Mouse (Mus musculus) skeletal muscle tissue, adult 2 months (tissue): Measurements from ENCODE around the gene Mef2c.

Experiments used
- DNase-seq: peaks from one replicate; pipeline ENCODE4 v3.0.0-alpha.2; 2012; ENCODE audit warnings: low read depth, low spot score

Mef2c gene

GRCm38 (mm10) chr13:83607883-83608581 lies 104.2 kb downstream of the Mef2c start:
- DNase-seq: peak; percentile 48

DNA sequence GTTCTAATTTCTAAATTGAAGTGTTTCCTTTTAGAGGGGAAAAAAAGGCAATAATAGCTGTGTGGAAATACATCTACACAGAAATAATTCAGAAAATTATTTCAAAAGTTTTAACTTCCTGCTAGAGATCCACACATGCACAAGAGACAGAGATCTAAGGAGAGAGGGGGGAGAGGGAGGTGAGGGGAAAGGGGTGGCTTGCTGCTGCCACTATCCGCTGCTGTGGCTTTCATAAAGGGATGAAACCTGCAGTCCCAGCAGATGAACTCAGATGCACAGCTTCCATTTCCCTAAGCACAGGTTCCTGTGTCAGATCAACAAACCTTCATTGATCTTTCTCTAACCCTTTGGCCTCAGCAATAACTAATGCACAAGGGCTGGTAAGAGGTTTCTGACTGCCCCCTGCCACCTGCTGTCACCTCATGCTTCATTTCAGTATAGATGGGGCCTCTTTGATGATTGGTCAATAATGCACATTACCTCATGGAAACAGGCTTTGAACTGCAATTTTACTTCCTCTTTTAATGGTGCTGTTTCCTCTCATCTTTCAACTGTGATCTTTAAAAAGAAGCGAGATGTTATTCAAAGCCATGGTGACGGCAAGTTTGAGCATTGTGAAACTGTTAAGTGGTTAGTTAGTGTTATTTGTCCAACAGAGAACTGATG lies 105.2 kb downstream of the Mef2c start:
- peak; percentile 49 for DNase-seq

GRCm38 (mm10) chr13:83609517-83609878 lies 105.7 kb downstream of the Mef2c start:
- no peak for DNase-seq

- DNase-seq: no peak
Observed at GRCm38 (mm10) chr13:83610124-83610523, 106.3 kb downstream of the Mef2c start.

DNA sequence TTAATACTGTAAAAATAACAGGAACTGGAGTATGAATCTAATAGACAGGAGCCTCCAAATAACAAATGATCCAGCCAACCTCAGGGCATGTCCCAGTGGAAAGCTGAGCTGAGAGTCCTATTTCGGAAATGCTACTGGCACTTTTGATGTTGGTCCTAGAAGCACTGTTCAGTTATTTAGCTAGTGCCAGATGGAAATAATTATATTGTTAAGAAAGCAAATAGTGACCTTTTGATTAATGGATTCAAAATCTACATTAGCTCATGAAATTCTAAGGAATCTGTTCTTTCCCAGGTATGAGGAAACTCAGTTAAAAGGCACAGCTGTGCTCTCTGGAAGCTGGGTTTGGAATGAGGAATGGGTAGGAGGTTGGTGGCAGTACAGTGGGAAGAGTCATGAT lies 108.4 kb downstream of the Mef2c start:
- DNase-seq: no peak

DNA sequence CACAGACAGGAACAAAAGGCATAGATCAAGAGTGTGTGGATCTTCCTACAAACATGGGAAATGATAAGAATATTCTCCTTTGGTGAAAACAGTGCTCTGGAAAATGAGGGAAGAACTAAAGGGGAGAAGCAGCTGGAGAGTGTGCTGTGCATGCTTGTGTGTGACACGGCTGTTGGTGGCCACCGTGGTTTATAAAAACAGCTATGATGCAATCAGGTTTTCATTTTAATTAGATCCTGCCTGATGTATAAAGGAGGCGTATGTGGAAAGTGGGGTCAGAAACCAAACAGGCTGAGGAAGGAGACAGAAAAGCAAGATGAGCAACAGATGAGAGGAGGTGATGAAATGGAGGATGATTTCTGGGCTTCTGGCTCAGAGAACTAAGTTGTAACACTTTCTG lies 112.0 kb downstream of the Mef2c start:
- no peak for DNase-seq

GRCm38 (mm10) chr13:83624651-83625050 lies 120.8 kb downstream of the Mef2c start:
- DNase-seq: no peak

GRCm38 (mm10) chr13:83627429-83627828 lies 123.6 kb downstream of the Mef2c start:
- DNase-seq: no peak

DNA sequence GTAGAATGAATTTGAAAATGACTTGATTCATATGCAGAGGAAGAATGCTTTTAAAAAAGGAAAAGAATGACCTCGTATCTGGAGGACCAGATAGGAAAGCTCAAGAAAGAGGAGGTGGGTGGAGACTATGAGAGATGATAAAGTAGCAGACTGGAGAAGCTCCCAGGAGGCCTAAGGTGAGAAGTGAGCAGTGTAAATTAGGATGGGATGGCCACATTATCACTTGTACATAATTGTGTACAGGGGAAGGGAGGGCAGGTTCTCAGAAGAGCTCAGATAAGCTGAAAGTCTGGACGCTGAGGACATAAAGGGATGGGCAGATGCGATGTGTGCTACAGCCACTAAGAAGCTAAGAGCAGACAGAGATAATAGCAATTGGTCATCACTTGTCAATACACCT lies 124.3 kb downstream of the Mef2c start:
- DNase-seq: no peak

GRCm38 (mm10) chr13:83633155-83633554 lies 129.3 kb downstream of the Mef2c start:
- DNase-seq: no peak

DNA sequence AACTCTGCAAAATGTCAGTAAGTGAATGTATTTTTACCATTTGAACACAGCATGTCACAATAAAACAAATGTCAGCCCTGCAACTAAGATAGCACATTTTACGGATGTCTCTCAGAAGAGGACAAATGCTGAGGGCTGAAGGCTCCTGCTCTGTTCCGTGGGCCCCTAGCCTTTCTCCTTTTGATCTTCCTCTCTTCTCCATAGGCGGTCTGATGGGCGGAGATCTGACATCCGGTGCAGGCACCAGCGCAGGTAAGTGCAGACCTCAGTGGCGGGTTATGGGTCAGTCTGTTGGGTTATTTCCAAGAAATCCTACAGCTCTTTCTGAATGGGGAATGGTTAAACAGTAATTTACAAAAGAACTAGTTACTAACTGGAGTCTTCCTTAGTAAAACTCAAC lies 131.4 kb downstream of the Mef2c start:
- no peak for DNase-seq

- peak; percentile 71 for DNase-seq
Observed at GRCm38 (mm10) chr13:83637666-83638065, 133.8 kb downstream of the Mef2c start.

GRCm38 (mm10) chr13:83638735-83639134 lies 134.9 kb downstream of the Mef2c start:
- DNase-seq: no peak

GRCm38 (mm10) chr13:83649051-83649450 lies 145.2 kb downstream of the Mef2c start:
- DNase-seq: no peak

DNA sequence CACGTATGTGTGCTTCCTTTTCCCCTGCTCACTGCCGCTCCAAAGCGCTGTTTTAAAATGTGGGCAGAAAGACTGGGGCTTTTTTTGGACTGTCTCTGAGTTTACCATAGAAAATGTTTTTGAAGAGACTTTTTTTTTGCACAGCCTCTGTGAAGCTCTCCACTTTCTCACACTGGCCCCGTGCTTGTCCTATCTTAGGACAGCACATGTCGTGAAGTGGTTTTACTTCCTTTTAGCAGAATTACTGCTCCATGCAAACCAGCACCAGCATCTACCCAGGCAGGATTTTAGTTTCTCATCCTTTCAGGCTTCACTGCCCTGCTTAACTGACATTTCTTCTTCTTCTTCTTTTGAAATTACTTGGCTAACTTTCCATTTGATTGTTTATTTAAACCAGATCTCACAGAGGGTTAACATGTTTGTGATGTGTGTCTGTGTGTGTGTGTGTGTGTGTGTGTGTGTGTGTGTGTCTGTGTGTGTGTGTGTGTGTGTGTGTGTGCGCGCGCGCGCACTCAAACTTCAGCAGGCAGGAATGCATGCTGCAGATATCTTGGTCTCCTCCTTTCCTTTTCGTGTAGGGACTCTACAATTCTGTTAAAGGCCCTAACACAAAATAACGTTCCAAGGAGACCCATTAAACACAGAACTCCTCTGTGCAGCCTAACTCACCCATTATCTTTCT lies 146.1 kb downstream of the Mef2c start:
- DNase-seq: peak; percentile 21

GRCm38 (mm10) chr13:83650807-83651206 lies 147.0 kb downstream of the Mef2c start:
- no peak for DNase-seq

DNA sequence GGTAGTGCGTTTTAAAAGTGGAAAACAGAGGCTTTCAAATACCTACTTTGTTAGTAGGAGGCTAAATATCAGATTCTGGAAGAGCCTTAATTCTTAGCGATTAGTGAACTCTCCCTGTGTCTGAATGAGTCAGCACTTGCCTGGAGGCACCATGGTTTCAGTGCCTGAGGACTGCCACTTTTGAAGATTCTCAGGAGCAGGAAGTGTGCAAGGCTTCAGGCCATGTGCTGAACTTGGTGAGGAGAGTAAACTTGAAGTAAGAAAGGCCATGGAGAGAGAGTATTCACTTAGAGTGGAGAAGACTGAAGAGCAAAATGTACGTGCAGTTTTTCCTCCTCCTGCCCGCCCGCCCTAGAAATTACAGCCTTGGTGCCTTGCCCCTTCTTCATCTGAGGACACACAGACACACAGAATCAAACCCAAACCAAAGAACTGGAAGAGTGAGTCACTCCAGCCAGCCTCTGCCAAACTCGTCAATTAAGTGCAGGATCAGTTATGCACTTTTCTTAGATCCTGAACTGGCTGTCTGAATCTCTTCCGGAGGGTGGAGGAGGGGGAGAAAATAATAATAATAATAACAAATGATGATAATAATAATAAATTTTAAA lies 148.2 kb downstream of the Mef2c start:
- DNase-seq: no peak

GRCm38 (mm10) chr13:83652560-83652959 lies 148.7 kb downstream of the Mef2c start:
- no peak for DNase-seq

DNA sequence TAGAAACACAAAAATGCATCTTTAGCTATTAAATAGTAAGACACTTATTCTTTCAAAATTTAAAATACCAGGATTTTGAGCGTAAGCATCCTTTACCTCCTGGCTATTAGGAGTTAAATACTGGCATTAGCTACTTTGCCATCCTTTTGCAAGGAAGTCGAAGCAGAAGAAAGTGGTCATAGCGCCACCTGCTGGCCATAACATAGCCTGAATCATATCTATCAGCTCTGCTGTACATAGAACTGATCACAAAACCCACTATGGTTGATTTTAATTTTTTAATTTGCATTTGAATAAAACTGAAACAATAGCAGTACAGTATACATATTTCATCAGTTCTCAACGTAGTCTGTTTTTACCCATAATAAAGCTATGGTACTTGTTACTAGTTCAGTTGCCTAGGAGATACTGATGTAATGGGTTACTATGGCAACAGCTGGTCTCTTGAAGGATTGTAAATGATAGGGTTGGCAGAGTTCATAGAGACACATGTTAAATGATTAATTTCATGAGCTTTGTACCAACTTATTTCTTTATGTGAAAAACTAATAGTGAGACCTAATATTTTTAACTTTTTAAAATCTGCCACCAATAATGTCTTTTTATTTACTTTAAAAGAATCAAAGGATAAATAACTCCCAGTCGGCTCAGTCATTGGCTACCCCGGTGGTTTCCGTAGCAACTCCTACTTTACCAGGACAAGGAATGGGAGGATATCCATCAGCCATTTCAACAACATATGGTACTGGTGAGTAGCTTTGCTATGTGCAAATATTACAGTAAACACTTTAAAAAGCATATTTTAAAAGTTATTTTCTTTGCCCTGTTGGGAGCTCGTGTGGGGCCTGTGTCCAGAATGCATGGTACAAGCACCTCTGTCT lies 151.3 kb downstream of the Mef2c start:
- DNase-seq: peak; percentile 63

- no peak for DNase-seq
Observed at GRCm38 (mm10) chr13:83656094-83656493, 152.3 kb downstream of the Mef2c start.

DNA sequence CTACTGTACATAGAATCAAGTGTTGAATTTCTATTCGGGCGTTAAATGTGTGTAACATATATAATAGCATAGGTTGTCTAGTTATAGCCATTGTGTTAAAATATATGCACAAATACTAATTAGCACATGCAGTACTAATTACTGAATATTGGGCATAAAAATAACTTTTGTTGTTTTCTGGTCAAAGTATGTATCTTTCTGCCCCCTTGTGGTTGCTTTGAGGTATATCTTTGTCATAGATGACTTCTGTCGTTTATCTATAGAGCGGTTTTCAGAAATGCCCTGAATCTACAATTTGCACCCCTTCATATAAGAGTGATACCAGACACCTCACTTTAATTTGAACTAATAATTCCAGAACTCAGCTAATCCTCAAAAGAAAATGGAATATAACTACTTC lies 152.9 kb downstream of the Mef2c start:
- DNase-seq: no peak
